Mouse (Mus musculus) adrenal gland (tissue): ENCODE measurements around the gene Mkln1.

Experiments used
- intact Hi-C: fragments of 180-260 bp; cut with DNase I; formaldehyde crosslinking; loops from one replicate; pipeline ENCODE4 v1.15.1; 2025

Mkln1 gene

GRCm38 (mm10) chr6:31513726-31514125 is 115.2 kb downstream of the Mkln1 start:
- intact Hi-C loops: no loop called here

GRCm38 (mm10) chr6:31517681-31518337 is 119.3 kb downstream of the Mkln1 start:
- intact Hi-C loops: no loop called here

GRCm38 (mm10) chr6:31518338-31518698 is 119.8 kb downstream of the Mkln1 start:
- intact Hi-C loops: no loop called here

GRCm38 (mm10) chr6:31519001-31519471 is 120.5 kb downstream of the Mkln1 start:
- intact Hi-C loops: no loop called here

- intact Hi-C loops: no loop called here
These were observed 122.1 kb downstream of the Mkln1 start for GRCm38 (mm10) chr6:31520486-31521215.

- intact Hi-C loops: no loop called here
These were observed 123.2 kb downstream of the Mkln1 start for GRCm38 (mm10) chr6:31521491-31522355.

DNA sequence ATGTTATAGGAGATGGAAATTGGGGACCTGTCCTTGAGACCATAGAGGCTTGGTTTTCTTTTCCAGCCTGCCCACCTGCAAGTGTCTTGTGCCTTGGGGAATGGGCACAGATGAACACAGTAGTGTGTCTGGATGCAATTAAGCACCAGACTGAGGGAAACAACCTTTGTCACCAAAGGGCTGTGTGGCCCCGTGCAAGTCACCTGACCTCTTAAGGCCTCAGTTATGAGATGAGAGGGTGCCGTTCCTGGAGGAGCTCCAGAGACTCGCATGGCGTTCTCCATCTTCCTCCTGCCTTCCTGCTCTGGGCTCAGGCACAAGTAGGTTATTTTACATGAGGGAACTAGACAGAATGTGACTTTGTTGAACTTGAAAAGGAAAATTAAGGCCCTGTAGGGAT is 123.9 kb downstream of the Mkln1 start:
- intact Hi-C loops: no loop called here

DNA sequence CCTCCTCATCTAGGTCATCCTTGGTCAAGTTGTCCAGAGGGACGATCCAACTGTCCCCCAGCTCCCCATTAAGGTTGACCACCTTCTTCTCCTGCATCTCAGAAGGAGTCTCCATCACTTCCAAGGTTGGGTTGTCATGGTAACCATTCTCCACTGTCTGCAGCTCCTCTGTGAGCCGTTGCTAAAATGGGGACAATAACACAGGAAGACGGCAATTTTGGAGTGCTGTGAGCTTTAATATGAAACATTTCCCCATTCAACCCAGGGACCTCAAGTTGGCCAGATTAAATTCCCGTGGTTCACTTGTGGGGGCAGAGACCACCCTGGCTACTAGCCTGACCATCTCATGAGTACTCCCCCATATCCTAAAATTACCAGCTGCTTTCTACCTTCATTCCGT is 124.5 kb downstream of the Mkln1 start:
- intact Hi-C loops: no loop called here

GRCm38 (mm10) chr6:31523657-31524056 is 125.1 kb downstream of the Mkln1 start:
- intact Hi-C loops: no loop called here

- intact Hi-C loops: no loop called here
These were observed 125.6 kb downstream of the Mkln1 start for GRCm38 (mm10) chr6:31524121-31524520.

- intact Hi-C loops: no loop called here
These were observed 126.1 kb downstream of the Mkln1 start for GRCm38 (mm10) chr6:31524647-31525046.

- intact Hi-C loops: no loop called here
These were observed 126.8 kb downstream of the Mkln1 start for GRCm38 (mm10) chr6:31525231-31525900.

DNA sequence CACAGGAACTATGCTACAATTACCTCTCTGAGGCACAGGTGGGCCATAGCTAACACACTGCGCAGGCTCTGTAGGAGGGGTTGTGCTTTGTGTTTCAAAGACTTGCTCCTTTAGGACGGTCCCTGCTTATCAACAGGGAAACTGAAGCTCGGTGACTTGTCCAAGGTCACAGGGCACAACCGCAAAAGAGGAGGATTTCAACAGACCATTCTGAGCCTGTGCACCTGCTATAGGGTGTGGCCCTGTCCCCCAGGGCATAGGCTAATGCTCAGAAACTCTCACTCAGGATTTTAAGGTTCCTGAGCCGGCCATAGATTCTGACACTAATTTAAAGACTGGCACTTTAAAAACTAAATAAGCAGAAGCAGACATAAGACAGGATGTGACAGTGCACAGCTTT is 128.4 kb downstream of the Mkln1 start:
- intact Hi-C loops: loop anchor here (1.0 kb wide), 1 partner anchor 112 kb away; no protein-coding TSS in a partner anchor

DNA sequence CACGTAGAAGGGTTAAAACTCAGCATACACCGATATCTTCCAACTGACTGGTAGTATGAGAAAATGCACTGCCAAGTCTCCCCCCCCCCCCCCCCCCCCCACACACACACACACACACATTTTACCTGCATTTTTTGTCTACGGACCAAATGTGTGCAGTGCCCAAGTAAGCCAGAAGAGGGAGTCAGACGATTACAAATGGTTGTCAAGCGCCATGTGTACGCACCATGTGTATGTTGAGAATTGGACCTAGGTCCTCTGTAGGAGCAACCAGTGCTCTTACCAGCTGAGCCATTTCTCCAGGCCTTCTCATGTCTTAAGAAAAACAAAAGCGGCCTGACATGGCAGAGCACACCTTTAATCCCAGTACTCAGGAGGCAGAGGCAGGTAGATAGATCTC is 129.4 kb downstream of the Mkln1 start:
- intact Hi-C loops: no loop called here

- intact Hi-C loops: no loop called here
These were observed 129.8 kb downstream of the Mkln1 start for GRCm38 (mm10) chr6:31528339-31528738.

GRCm38 (mm10) chr6:31531880-31532279 is 133.3 kb downstream of the Mkln1 start:
- intact Hi-C loops: no loop called here

DNA sequence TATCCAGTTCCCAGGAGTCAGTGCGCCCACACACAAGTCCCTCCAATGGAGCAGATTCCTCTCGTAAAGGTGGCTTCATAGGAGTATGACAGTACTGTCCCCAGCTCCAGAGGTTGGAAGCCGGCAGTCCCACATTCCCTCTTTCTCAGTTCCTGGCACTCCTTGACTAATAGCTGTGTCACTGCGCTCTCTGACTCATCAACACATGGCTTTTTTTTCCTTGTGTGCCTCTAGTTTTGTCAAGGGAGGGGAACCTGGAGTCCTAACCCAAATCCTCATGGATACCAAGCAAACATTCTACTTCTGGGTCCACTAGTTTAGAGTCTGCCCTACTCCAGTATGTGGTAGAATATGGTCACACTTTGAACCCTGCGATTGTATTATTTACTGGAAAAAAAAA is 136.2 kb downstream of the Mkln1 start:
- intact Hi-C loops: no loop called here

DNA sequence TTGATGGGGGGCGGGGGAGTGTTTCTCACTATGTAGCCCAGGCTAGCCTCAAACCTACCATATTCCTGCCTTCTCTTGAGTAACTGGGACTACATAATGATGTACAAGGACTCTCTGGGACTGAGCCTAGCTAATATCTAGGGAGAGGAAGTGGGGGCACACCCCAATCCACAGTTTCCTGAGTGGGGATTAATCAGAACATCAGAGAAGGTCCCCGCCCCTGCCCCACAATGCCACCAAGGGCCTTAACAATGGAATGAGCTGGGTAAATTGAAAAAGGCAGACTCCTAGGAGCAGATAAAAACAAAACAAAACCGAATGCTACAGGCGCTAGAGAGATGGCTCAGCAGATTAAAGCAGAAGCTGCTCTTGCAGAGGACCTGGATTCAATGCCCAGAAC is 138.7 kb downstream of the Mkln1 start:
- intact Hi-C loops: no loop called here

- intact Hi-C loops: no loop called here
These were observed 139.6 kb downstream of the Mkln1 start for GRCm38 (mm10) chr6:31538112-31538511.

DNA sequence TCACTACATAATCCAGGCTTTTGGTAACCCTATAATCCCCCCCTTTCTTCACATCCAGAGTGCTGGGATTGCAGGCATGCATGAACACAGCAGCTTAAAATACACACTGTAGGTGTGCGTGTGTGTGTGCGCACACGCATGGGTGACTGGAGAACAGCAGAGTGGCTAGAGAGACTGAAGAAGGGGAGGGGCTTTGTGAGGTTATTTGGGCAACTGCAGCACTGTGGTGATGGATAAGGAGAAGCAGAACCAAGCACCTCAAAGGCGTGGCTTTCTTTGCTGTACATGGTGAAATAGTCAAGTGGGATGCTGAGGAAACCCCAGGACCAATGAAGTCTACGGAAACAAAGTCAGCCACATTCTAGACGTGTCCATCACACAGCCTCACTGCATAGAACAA is 141.5 kb downstream of the Mkln1 start:
- intact Hi-C loops: no loop called here

GRCm38 (mm10) chr6:31544318-31544717 is 145.8 kb downstream of the Mkln1 start:
- intact Hi-C loops: no loop called here
